Mouse (Mus musculus) CH12.LX (cell line): ENCODE results near the gene Itgb3bp. TPM values are rescaled to one million over a fixed set of nuclear protein-coding genes. Genes with fewer than 3 reads are reported as not detected.

Experiments used
- DNase-seq: peaks from one replicate; pipeline ENCODE4 v3.0.0-alpha.2; 2013; ENCODE audit errors: extremely low read depth
- H3K27ac ChIP-seq: 2 replicates; pipeline ENCODE4 v1.5.1; 2012; ENCODE audit warnings: low read depth, mild to moderate bottlenecking, control low read depth, moderate library complexity; ENCODE audit not compliant: insufficient read depth
- H3K27me3 ChIP-seq: replicated peaks from 2 replicates; pipeline ENCODE3; 2012; ENCODE audit warnings: inconsistent platforms
- H3K36me3 ChIP-seq, 2 experiments: replicated peaks in 1 of 2; 2 replicates each; pipeline versions ENCODE3 to v1.6.1; 2012; ENCODE audit warnings: inconsistent platforms in 1 of 2, low read length in 1 of 2, mild to moderate bottlenecking in 1 of 2, mixed read lengths in 1 of 2, moderate library complexity in 1 of 2; ENCODE audit not compliant: control insufficient read depth in 1 of 2, insufficient read depth in 1 of 2
- H3K4me1 ChIP-seq, 2 experiments: 2 replicates each; pipeline ENCODE4 v1.6.1; 2012; ENCODE audit warnings: inconsistent platforms in 1 of 2, moderate library complexity in 1 of 2; ENCODE audit not compliant: insufficient read depth in 2 of 2, control insufficient read depth in 1 of 2
- H3K4me2 ChIP-seq: 2 replicates; pipeline ENCODE4 v1.6.1; 2012; ENCODE audit warnings: low read depth, mild to moderate bottlenecking, control low read depth; ENCODE audit not compliant: poor library complexity, insufficient read depth, severe bottlenecking
- H3K4me3 ChIP-seq, 3 experiments: fragments of 150-350 bp in 1 of 3; sonication (generic) in 1 of 3; replicated peaks in 1 of 3; 2 replicates each; pipeline versions ENCODE3 to v1.5.1; 2011 to 2012; ENCODE audit warnings: low read depth in 2 of 3, low read length in 2 of 3, mild to moderate bottlenecking in 2 of 3, moderate library complexity in 2 of 3, control low read depth in 1 of 3, improper control_type of control experiment in 1 of 3, inconsistent platforms in 1 of 3, mixed read lengths in 1 of 3; ENCODE audit not compliant: poor library complexity in 1 of 3
- H3K79me2 ChIP-seq: replicated peaks from 2 replicates; pipeline ENCODE4 v1.6.1; 2012; ENCODE audit warnings: mild to moderate bottlenecking, moderate library complexity; ENCODE audit not compliant: control insufficient read depth, poor library complexity, insufficient read depth, severe bottlenecking; ENCODE audit errors: extremely low read depth
- H3K9ac ChIP-seq: 2 replicates; pipeline ENCODE4 v1.6.1; 2012; ENCODE audit warnings: low read depth, mild to moderate bottlenecking, control low read depth, moderate library complexity; ENCODE audit not compliant: insufficient read depth
- H3K9me3 ChIP-seq: replicated peaks from 2 replicates; pipeline ENCODE3; 2012; ENCODE audit warnings: low read length, inconsistent platforms, mixed read lengths
- BHLHE40 ChIP-seq: IDR thresholded peaks from 2 replicates; pipeline ENCODE4 v1.6.1; 2011; ENCODE audit warnings: mild to moderate bottlenecking, low read depth, low read length, improper control_type of control experiment
- CHD1 ChIP-seq: IDR thresholded peaks from 2 replicates; pipeline ENCODE4 v1.6.1; 2012; ENCODE audit warnings: low read depth, low read length, improper control_type of control experiment, inconsistent platforms
- CHD2 ChIP-seq: IDR thresholded peaks from 2 replicates; pipeline ENCODE4 v1.6.1; 2011; ENCODE audit warnings: low read length, improper control_type of control experiment
- CTCF ChIP-seq, 2 experiments: IDR thresholded peaks in 1 of 2; conservative IDR thresholded peaks in 1 of 2; 2 replicates each; pipeline ENCODE4 v1.5.1; 2011 to 2012; ENCODE audit warnings: low read depth in 2 of 2, low read length in 2 of 2, improper control_type of control experiment in 1 of 2, inconsistent platforms in 1 of 2, mild to moderate bottlenecking in 1 of 2, moderate library complexity in 1 of 2
- E2F4 ChIP-seq: IDR thresholded peaks from 2 replicates; pipeline ENCODE4 v1.6.1; 2011; ENCODE audit warnings: low read depth, low read length, improper control_type of control experiment; ENCODE audit not compliant: insufficient replicate concordance
- ELF1 ChIP-seq: IDR thresholded peaks from 2 replicates; pipeline ENCODE4 v1.6.1; 2014; ENCODE audit warnings: low read depth, mild to moderate bottlenecking, inconsistent platforms, low read length, improper control_type of control experiment
- HCFC1 ChIP-seq: IDR thresholded peaks from 2 replicates; pipeline ENCODE4 v1.6.1; 2012; ENCODE audit warnings: low read depth, mild to moderate bottlenecking, inconsistent platforms, low read length, improper control_type of control experiment
- IRF4 ChIP-seq: IDR thresholded peaks from 2 replicates; pipeline ENCODE4 v1.6.1; 2014; ENCODE audit warnings: low read depth, mild to moderate bottlenecking, inconsistent platforms, low read length, improper control_type of control experiment
- JUN ChIP-seq: IDR thresholded peaks from 2 replicates; pipeline ENCODE4 v1.6.1; 2011; ENCODE audit warnings: low read depth, mild to moderate bottlenecking, low read length, improper control_type of control experiment, moderate library complexity; ENCODE audit not compliant: insufficient read depth
- KAT2A ChIP-seq: IDR thresholded peaks from 2 replicates; pipeline ENCODE4 v1.6.1; 2012; ENCODE audit warnings: low read length, improper control_type of control experiment, inconsistent platforms; ENCODE audit not compliant: insufficient replicate concordance
- MAFK ChIP-seq: IDR thresholded peaks from 2 replicates; pipeline ENCODE4 v1.6.1; 2011; ENCODE audit warnings: low read length, improper control_type of control experiment; ENCODE audit not compliant: insufficient replicate concordance
- MEF2A ChIP-seq: IDR thresholded peaks from 2 replicates; pipeline ENCODE4 v1.6.1; 2014; ENCODE audit warnings: low read depth, mild to moderate bottlenecking, inconsistent platforms, low read length, improper control_type of control experiment, borderline replicate concordance
- MXI1 ChIP-seq: IDR thresholded peaks from 2 replicates; pipeline ENCODE4 v1.6.1; 2011; ENCODE audit warnings: mild to moderate bottlenecking, low read depth, low read length, improper control_type of control experiment
- MYC ChIP-seq: IDR thresholded peaks from 2 replicates; pipeline ENCODE4 v1.6.1; 2011; ENCODE audit warnings: low read depth, mild to moderate bottlenecking, improper control_type of control experiment, low read length
- NELFE ChIP-seq: IDR thresholded peaks from 2 replicates; pipeline ENCODE4 v1.6.1; 2011; ENCODE audit warnings: low read depth, low read length, improper control_type of control experiment
- NRF1 ChIP-seq: IDR thresholded peaks from 2 replicates; pipeline ENCODE4 v1.6.1; 2014; ENCODE audit warnings: low read depth, mild to moderate bottlenecking, inconsistent platforms, low read length, improper control_type of control experiment, moderate library complexity
- POLR2A ChIP-seq: IDR thresholded peaks from 2 replicates; pipeline ENCODE4 v1.6.1; 2011; ENCODE audit warnings: low read depth, mild to moderate bottlenecking, improper control_type of control experiment, low read length
- POLR2AphosphoS2 ChIP-seq: IDR thresholded peaks from 2 replicates; pipeline ENCODE4 v1.6.1; 2011; ENCODE audit warnings: low read depth, low read length, improper control_type of control experiment
- SIN3A ChIP-seq: IDR thresholded peaks from 2 replicates; pipeline ENCODE4 v1.6.1; 2012; ENCODE audit warnings: low read length, improper control_type of control experiment, inconsistent platforms
- SMC3 ChIP-seq: IDR thresholded peaks from 2 replicates; pipeline ENCODE4 v1.6.1; 2011; ENCODE audit warnings: low read depth, low read length, improper control_type of control experiment
- TBP ChIP-seq: conservative IDR thresholded peaks from 2 replicates; pipeline ENCODE4 v1.6.1; 2011; ENCODE audit warnings: low read depth, low read length, improper control_type of control experiment
- TCF12 ChIP-seq: IDR thresholded peaks from 2 replicates; pipeline ENCODE4 v1.6.1; 2014; ENCODE audit warnings: low read depth, mild to moderate bottlenecking, inconsistent platforms, low read length, improper control_type of control experiment
- UBTF ChIP-seq: IDR thresholded peaks from 2 replicates; pipeline ENCODE4 v1.6.1; 2012; ENCODE audit warnings: low read depth, mild to moderate bottlenecking, inconsistent platforms, low read length, improper control_type of control experiment, moderate library complexity
- USF1 ChIP-seq: IDR thresholded peaks from 2 replicates; pipeline ENCODE4 v1.6.1; 2014; ENCODE audit warnings: low read depth, mild to moderate bottlenecking, inconsistent platforms, low read length, improper control_type of control experiment
- USF2 ChIP-seq: conservative IDR thresholded peaks from 2 replicates; pipeline ENCODE4 v1.6.1; 2011; ENCODE audit warnings: low read depth, low read length, improper control_type of control experiment
- ZC3H11A ChIP-seq: IDR thresholded peaks from 2 replicates; pipeline ENCODE4 v1.6.1; 2012; ENCODE audit warnings: low read depth, mild to moderate bottlenecking, inconsistent platforms, low read length, improper control_type of control experiment
- ZMIZ1 ChIP-seq: IDR thresholded peaks from 2 replicates; pipeline ENCODE4 v1.6.1; 2012; ENCODE audit warnings: low read depth, mild to moderate bottlenecking, inconsistent platforms, low read length, improper control_type of control experiment
- dilution Hi-C: fragments of 300-500 bp; cut with MboI; formaldehyde crosslinking; loops from 2 replicates; pipeline ENCODE4 v1.14.3; 2020; ENCODE audit warnings: low sequenced_read_pairs; ENCODE audit not compliant: extremely low pct_unique_long_range_greater_than_20kb, extremely low pct_ligation_motif_present
- in situ Hi-C: fragments of 300-500 bp; cut with MboI; formaldehyde crosslinking; loops from 3 replicates; pipeline ENCODE4 v1.14.3; 2019; ENCODE audit warnings: low sequenced_read_pairs, low pct_ligation_motif_present, low pct_unique_long_range_greater_than_20kb, mixed read lengths
- polyA plus RNA-seq: library from polyadenylated mRNA; unstranded; fragments of >175 nt; gene quantifications from 2 replicates; pipeline ENCODE4 v1.2.1, GENCODE M21; 2012; ENCODE audit warnings: low read depth; ENCODE audit not compliant: insufficient read length
- total RNA-seq, 2 experiments: library from RNA; depleted of rRNA; stranded (reverse); fragments of 300-350 nt in 1 of 2; fragments of >200 nt in 1 of 2; gene quantifications; 2 replicates each; pipeline ENCODE4 v1.2.3; 2012 to 2014

The Itgb3bp gene
- total and polyA plus RNA-seq, 3 experiments, result 9.9 to 29.1 (median 22.0) TPM

DNA sequence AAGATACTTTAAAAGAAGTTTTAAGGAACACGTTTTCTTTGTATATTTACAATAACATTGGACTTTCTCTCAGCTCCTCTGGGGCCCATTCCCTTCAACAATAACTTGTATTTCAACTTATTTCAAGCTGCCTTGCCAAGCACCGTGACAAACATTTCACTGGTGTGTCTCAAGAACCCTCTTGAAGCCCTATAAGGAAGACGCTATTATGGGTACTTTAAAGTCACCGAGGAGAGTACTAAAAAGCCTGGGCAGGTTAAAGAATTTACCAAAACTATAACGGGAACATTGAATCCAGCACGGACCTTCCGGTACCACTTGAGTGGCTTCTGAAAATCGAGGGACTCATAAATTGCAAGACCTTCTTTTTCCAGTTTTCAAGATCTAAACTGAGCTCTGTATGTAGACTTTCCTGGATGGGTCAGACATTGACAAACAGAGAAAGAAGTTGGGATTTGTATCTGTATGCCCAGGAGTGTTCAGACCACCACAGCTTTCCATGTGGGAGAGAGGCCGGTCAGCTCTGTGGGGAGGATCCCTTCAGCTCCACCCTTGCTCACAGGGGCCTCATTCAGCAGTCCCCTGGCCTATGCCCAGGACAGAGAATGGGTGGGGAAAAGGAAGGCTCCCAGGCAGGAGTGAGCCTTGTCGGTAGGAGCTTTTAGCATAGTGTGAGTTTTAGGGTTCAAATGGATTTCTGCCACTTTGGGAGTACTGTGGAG is 1.1 kb upstream of the Itgb3bp start:
- DNase-seq, result no peak
- H3K27me3 ChIP-seq, result no peaks in the 10 kb centered on the region
- peaks cover under 1 to 39% of the 10 kb centered on the region in 2 experiments for H3K36me3 ChIP-seq
- peak overlapping the region; percentile 26 to 86 (median 81) for H3K4me3 ChIP-seq
- TF ChIP-seq ZMIZ1 (no peak), SIN3A (no peak), MXI1 (no peak), JUN (no peak), SMC3 (no peak), CHD2 (no peak), MEF2A (no peak)
- dilution Hi-C loops, result no loop called here
- peaks cover 15% of the 10 kb centered on the region for H3K79me2 ChIP-seq
- H3K4me2 ChIP-seq, result peak overlapping the region; percentile 79
- peak overlapping the region; percentile 74 for H3K9ac ChIP-seq
- no peaks in the 10 kb centered on the region for H3K9me3 ChIP-seq
- peaks cover 7 to 54% of the 10 kb centered on the region in 2 experiments for H3K4me1 ChIP-seq
- in situ Hi-C loops, result no loop called here
- no peak overlapping the region for H3K27ac ChIP-seq

- DNase-seq, result peak; percentile 80
- H3K36me3 ChIP-seq, result peaks cover 0 to 28% of the 10 kb centered on the region in 2 experiments
- H3K9ac ChIP-seq, result peak within 1 kb of the TSS; percentile 74
- peaks cover 15% of the 10 kb centered on the region for H3K79me2 ChIP-seq
- peak within 1 kb of the TSS; percentile 79 to 86 (median 81) for H3K4me3 ChIP-seq
- dilution Hi-C loops, result no loop called here
- peak within 1 kb of the TSS; percentile 68 for H3K27ac ChIP-seq
- peak within 1 kb of the TSS; percentile 79 for H3K4me2 ChIP-seq
- H3K4me1 ChIP-seq, result peaks cover 7 to 54% of the 10 kb centered on the region in 2 experiments
- no peaks in the 10 kb centered on the region for H3K9me3 ChIP-seq
- TF ChIP-seq KAT2A (no peak), CHD1 (no peak), ZC3H11A (no peak), USF2 (peak; percentile 51; the same call in 1 of the 2 replicates), ELF1 (peak; percentile 50; the same call in 1 of the 2 replicates), E2F4 (no peak), MEF2A (peak; percentile 34; the same call in 1 of the 2 replicates), ZMIZ1 (peak; percentile 76), TCF12 (peak; percentile 74), NRF1 (no peak), UBTF (no peak), JUN (no peak), MYC (0 out of 2 replicates have a peak, but pooled peaks have one; percentile 32), USF1 (peak; percentile 76), BHLHE40 (0 out of 2 replicates have a peak, but pooled peaks have one; percentile 2), NELFE (peak; percentile 77), HCFC1 (0 out of 2 replicates have a peak, but pooled peaks have one; percentile 41), IRF4 (0 out of 2 replicates have a peak, but pooled peaks have one; percentile 21), POLR2AphosphoS2 (no peak), POLR2A (peak; percentile 76), MAFK (no peak), CTCF (conservative IDR thresholded peaks at IDR 0.05 in 1 of 2, IDR thresholded peaks at IDR 0.05 in 1 of 2; ENCODE audit: low read depth in 2 of 2, low read length in 2 of 2) (no peak), TBP (peak; percentile 94), SIN3A (peak; percentile 40; the same call in 1 of the 2 replicates)
- no peaks in the 10 kb centered on the region for H3K27me3 ChIP-seq
- in situ Hi-C loops, result no loop called here
These were observed 432 bp downstream of the Itgb3bp start, which contains the start of gene Pgm1 for GRCm38 (mm10) chr4:99929149-99929612. TSS of gene Pgm1 (plus strand) at chr4:99929414.
